Mouse (Mus musculus) heart, adult 2 months (tissue): ENCODE data around the gene Ipmk. TPM values are rescaled to one million over a fixed set of nuclear protein-coding genes. Genes with fewer than 3 reads are reported as not detected.
"Not testable (repeated sequence)": the region's sequence is repeated elsewhere in the genome, so short reads cannot be mapped to it uniquely, and the experiment has no call there.

Experiments
- DNase-seq, 2 experiments: peaks; one replicate each; pipeline ENCODE4 v3.0.0; 2021
- H3K27ac ChIP-seq: fragments of 200-600 bp; 2 replicates; pipeline ENCODE4 v1.8.1; 2022
- H3K27me3 ChIP-seq: fragments of 200-500 bp; 2 replicates; pipeline ENCODE4 v1.6.1; 2012; ENCODE audit warnings: mild to moderate bottlenecking, low read length, inconsistent platforms, mixed read lengths; ENCODE audit not compliant: control insufficient read depth, insufficient read depth
- H3K36me3 ChIP-seq: fragments of 200-500 bp; 2 replicates; pipeline ENCODE4 v1.6.1; 2012; ENCODE audit warnings: low read length, inconsistent platforms; ENCODE audit not compliant: control insufficient read depth, insufficient read depth
- H3K4me1 ChIP-seq: fragments of 200-500 bp; 2 replicates; pipeline ENCODE4 v1.6.1; 2011; ENCODE audit warnings: low read length; ENCODE audit not compliant: control insufficient read depth, insufficient read depth
- H3K4me3 ChIP-seq: fragments of 200-600 bp; 2 replicates; pipeline ENCODE4 v1.8.1; 2022
- H3K79me2 ChIP-seq: fragments of 200-500 bp; replicated peaks from 2 replicates; pipeline ENCODE4 v1.6.1; 2012; ENCODE audit warnings: mild to moderate bottlenecking, inconsistent platforms, low read length, moderate library complexity, mixed read lengths; ENCODE audit not compliant: control insufficient read depth, insufficient read depth
- H3K9ac ChIP-seq: fragments of 200-500 bp; 2 replicates; pipeline ENCODE4 v1.6.1; 2012; ENCODE audit warnings: low read depth, mild to moderate bottlenecking, control low read depth, inconsistent platforms, low read length, mixed read lengths
- CTCF ChIP-seq: fragments of 200-600 bp; IDR thresholded peaks from 2 replicates; pipeline ENCODE4 v1.8.1; 2022; ENCODE audit warnings: antibody characterized with exemption, mild to moderate bottlenecking, moderate library complexity
- EP300 ChIP-seq: fragments of 200-500 bp; IDR thresholded peaks from 2 replicates; pipeline ENCODE4 v1.6.1; 2011; ENCODE audit warnings: low read depth, low read length, control low read depth; ENCODE audit not compliant: insufficient read depth
- POLR2A ChIP-seq: fragments of 200-500 bp; IDR thresholded peaks from 2 replicates; pipeline ENCODE4 v1.6.1; 2011; ENCODE audit warnings: mild to moderate bottlenecking, low read depth, low read length, control low read depth; ENCODE audit not compliant: insufficient read depth
- WGBS: fragments of 180-500 bp; shearing (Covaris S2); methylation state at CpG from one replicate; pipeline ENCODE4 v1.1.7; 2018; 5-methylcytosine and 5-hydroxymethylcytosine counted together
- intact Hi-C: fragments of 180-260 bp; cut with DNase I; formaldehyde crosslinking; loops from one replicate; pipeline ENCODE4 v1.15.1; 2025
- polyA plus RNA-seq: library from polyadenylated mRNA; depleted of rRNA; stranded (reverse); fragments of >200 nt; gene quantifications from 2 replicates; pipeline ENCODE4 v1.2.3, GENCODE M21; 2012
- total RNA-seq, 2 experiments: library from RNA; stranded (reverse); gene quantifications; 2 replicates each; pipeline ENCODE4 v1.2.3; 2021

The Ipmk gene
- total and polyA plus RNA-seq, 3 experiments = 5.0 to 17.9 (median 12.6) TPM

DNA sequence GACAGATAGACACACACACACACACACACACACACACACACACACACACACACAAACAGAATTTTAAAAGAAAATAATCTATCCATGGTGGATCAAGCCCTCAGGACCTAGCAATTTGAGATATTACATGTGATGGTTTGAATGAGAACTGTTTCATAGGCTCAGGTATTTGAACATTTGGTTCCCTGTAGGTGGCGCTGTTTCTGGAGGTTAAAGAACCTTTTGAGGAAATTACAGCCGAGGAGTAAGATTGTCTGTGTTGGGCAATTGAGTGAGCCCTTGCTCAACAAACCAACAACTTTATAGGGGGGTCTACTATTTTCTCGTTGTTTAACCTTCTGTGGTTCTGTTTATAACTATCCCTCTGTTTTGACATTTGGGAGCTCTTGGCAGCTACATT is 107.8 kb downstream of the Ipmk start:
- WGBS = 79% methylated on average over 3 of the region's 3 CpGs
- Histone ChIP-seq H3K4me3 (no peak overlapping the region), H3K27me3 (no peaks in the 10 kb centered on the region), H3K79me2 (no peaks in the 10 kb centered on the region), H3K36me3 (no peaks in the 10 kb centered on the region), H3K4me1 (no peaks in the 10 kb centered on the region), H3K9ac (no peak overlapping the region), H3K27ac (no peak overlapping the region)
- TF ChIP-seq POLR2A (no peak), EP300 (no peak), CTCF (no peak)
- no peak for DNase-seq
- intact Hi-C loops = no loop called here

DNA sequence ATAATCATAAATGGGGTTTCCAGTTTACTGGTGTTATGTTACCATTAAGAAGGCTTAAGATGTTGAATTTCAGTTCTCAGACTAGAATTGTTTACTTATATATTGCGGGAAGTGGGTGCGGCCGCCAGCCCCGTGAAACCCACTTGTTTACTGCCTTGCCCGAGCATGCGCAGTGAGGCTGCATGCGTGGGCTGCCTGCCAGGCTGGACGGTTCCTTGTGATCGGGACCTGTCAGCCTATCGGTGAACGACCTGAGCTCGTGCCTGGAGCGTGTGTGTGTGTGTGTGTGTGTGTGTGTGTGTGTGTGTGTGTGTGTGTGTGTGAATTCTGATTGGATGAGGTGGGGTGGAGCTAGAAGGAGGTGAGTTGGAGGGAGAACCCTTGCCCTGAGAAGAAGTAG is 114.8 kb downstream of the Ipmk start:
- H3K27ac ChIP-seq, H3K27me3 ChIP-seq, H3K79me2 ChIP-seq, H3K36me3 ChIP-seq, H3K4me3 ChIP-seq, H3K4me1 ChIP-seq, intact Hi-C loops, H3K9ac ChIP-seq, DNase-seq: not testable (repeated sequence)
- 84% methylated on average over 13 of the region's 13 CpGs for WGBS

DNA sequence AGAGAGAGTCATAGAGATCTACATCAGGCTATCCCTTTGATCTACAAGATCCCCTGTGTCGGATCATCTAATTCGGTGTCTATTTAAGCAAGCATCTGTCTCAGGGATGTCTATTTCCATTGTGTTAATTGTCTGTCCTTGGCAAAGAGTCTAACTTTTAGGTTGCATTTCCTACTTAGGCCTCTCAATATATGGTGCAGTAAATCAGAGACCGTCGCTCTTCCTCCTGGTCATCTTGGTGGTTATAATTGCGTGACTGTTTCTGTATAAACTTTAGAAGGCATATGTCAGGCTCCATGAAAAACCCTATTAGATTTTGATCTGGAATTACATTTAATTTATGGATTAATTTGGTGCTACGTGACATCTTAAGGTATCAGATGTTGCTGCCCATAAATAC is 116.9 kb downstream of the Ipmk start:
- H3K9ac ChIP-seq = no peak overlapping the region
- WGBS = 91% methylated on average over 6 of the region's 6 CpGs
- H3K4me1 ChIP-seq = no peaks in the 10 kb centered on the region
- H3K27me3 ChIP-seq = no peaks in the 10 kb centered on the region
- H3K79me2 ChIP-seq = no peaks in the 10 kb centered on the region
- no peaks in the 10 kb centered on the region for H3K36me3 ChIP-seq
- no peak for TF ChIP-seq EP300
- no peak for TF ChIP-seq CTCF
- no peak for TF ChIP-seq POLR2A
- no peak for DNase-seq
- no peak overlapping the region for H3K27ac ChIP-seq
- no peak overlapping the region for H3K4me3 ChIP-seq
- intact Hi-C loops = no loop called here

DNA sequence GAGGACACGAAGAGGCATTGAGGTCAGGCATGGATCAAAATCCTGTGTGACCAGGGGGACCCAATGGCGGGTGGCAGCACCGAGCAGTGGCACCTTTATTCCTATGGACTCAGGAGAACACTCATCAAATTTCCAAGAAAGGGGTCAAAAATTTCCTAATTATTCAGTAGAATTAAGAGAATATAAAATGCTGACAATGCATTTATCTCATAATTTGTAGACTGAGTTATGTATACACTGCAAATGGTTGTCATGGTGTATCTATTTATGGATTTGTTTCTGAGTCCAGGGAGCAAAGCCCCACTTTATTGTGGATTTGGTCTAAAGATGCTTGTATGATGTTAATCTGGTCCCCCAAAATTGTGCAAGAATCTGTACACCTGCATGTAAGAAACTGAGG is 120.8 kb downstream of the Ipmk start:
- Histone ChIP-seq H3K9ac (no peak overlapping the region), H3K27me3 (no peaks in the 10 kb centered on the region), H3K79me2 (no peaks in the 10 kb centered on the region), H3K4me3 (no peak overlapping the region), H3K36me3 (no peaks in the 10 kb centered on the region), H3K4me1 (no peaks in the 10 kb centered on the region), H3K27ac (no peak overlapping the region)
- no peak for DNase-seq
- TF ChIP-seq EP300 (no peak), POLR2A (no peak), CTCF (no peak)
- WGBS = 92% methylated on average over 3 of the region's 3 CpGs
- intact Hi-C loops = no loop called here

DNA sequence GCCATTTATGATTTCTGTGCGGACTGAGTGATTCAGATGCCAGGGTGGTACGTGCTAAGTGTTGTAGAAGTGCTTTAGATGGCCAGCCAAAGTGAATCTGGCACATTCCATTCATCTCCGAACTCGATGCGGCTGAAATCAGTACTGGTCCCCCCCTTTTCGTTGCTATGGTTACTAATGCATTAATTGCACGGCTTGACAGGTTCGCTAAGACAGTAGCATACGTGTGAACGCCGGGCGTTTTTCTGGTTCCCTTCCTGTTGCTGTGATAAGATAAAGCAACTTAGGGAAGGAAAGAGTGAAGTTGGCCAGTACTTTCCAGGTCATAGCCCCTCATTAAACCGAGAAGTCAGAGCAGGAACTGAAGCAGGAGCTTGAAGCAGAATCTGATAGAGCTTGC is 122.2 kb downstream of the Ipmk start:
- Histone ChIP-seq H3K4me1 (no peaks in the 10 kb centered on the region), H3K4me3 (no peak overlapping the region), H3K27ac (no peak overlapping the region), H3K79me2 (no peaks in the 10 kb centered on the region), H3K9ac (no peak overlapping the region), H3K36me3 (no peaks in the 10 kb centered on the region), H3K27me3 (no peaks in the 10 kb centered on the region)
- no peak for TF ChIP-seq POLR2A
- no peak for TF ChIP-seq CTCF
- TF ChIP-seq EP300 = no peak
- intact Hi-C loops = no loop called here
- no peak for DNase-seq
- 41% methylated on average over 13 of the region's 13 CpGs for WGBS

DNA sequence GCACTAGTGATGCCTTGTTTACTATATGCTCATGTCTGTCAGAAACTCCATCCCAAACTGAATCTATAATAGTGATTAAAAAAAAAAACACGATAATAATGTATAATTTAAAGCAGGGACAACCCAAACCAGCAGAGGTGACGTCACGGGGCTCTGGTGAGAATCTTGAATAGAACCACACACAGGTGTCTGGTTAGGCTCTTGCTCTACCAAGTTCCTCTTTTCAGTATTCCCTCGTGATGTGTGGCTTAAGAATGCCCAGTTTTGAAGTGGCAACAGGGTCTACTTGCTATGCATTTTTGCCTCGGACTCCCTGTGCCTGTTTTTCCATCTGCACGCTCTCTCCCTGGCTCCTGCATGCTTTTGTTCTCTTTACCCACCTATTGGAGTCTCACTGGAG is 124.5 kb downstream of the Ipmk start:
- DNase-seq = no peak
- intact Hi-C loops = no loop called here
- Histone ChIP-seq H3K36me3 (no peaks in the 10 kb centered on the region), H3K79me2 (no peaks in the 10 kb centered on the region), H3K4me3 (no peak overlapping the region), H3K4me1 (no peaks in the 10 kb centered on the region), H3K27ac (no peak overlapping the region), H3K9ac (no peak overlapping the region), H3K27me3 (no peaks in the 10 kb centered on the region)
- TF ChIP-seq CTCF = no peak
- no peak for TF ChIP-seq EP300
- TF ChIP-seq POLR2A = no peak
- WGBS = 73% methylated on average over 6 of the region's 6 CpGs

DNA sequence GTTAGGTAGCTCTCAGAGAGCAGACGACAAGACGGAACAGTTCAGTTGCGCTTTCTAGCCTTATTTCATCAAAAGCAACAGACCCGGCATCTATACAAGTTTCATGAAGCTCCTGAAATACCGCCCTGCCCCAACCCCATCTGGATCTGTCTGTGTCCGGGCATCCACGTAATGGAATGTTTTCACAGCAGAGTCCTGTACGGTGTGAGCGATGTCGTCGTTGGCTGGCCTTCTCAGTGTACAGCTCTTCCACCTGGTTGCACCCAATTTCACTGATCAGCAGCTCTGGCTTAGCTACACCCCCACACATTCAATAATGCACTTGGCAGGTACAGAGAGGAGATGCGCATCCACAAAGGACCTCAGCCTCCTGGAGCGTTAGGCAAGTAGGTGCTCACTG is 126.0 kb downstream of the Ipmk start:
- WGBS = 85% methylated on average over 13 of the region's 13 CpGs
- intact Hi-C loops = no loop called here
- TF ChIP-seq CTCF (no peak), POLR2A (no peak), EP300 (no peak)

More for the DNA sequence above, 126.0 kb downstream of the Ipmk start:
- H3K9ac ChIP-seq = no peak overlapping the region
- no peak for DNase-seq
- H3K79me2 ChIP-seq = no peaks in the 10 kb centered on the region
- H3K27me3 ChIP-seq = no peaks in the 10 kb centered on the region
- H3K36me3 ChIP-seq = no peaks in the 10 kb centered on the region
- H3K4me3 ChIP-seq = no peak overlapping the region
- no peaks in the 10 kb centered on the region for H3K4me1 ChIP-seq
- H3K27ac ChIP-seq = no peak overlapping the region
